Mouse (Mus musculus): ENCODE data around the gene Ggnbp2.
"Not testable (repeated sequence)": the region's sequence is repeated elsewhere in the genome, so short reads cannot be mapped to it uniquely, and the experiment has no call there.

Ggnbp2 gene

DNA sequence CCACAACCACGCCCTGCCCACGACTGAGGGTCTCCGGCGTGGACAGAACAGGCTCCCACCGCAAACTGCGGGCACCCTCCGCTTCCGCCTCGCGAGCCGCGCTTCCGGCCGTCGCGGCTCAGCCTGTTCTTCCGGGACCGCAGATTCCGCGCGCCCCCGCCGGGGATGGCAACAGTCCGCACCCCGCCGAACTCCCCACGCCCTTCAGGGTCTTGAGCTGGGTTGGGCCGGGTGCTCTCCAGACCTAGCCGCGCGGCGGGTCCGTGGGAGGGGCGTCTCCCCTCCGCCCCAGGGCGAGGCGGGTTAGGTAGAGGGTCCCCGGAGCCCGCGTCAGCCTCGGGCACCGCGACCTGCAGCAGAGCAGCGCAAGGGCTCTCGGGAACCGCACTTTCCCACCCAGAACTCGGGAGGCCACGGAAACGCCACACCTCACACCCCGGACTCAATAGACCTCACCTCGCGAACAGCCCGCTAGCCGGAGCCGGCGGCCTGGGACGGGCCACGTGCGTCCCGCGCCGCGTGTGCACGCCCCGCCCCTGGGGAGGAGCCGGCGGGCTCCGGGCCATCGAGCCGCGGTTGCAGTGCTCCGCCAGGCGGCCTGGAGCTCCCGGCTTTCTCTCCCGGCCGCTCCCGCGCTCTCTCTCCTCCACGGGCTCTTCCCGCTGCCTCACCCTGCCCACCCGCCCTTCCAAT lies 9.3 kb upstream of the Ggnbp2 start, which contains the start of the genes Myo19 and Pigw:
Myo19 (plus strand) TSS at position 377 of the 693 bp plus-strand sequence.
Pigw (minus strand) TSS at position 514 of the 693 bp plus-strand sequence.
- peak; percentile 81 for DNase-seq (ENCODE audit: low read depth)

DNA sequence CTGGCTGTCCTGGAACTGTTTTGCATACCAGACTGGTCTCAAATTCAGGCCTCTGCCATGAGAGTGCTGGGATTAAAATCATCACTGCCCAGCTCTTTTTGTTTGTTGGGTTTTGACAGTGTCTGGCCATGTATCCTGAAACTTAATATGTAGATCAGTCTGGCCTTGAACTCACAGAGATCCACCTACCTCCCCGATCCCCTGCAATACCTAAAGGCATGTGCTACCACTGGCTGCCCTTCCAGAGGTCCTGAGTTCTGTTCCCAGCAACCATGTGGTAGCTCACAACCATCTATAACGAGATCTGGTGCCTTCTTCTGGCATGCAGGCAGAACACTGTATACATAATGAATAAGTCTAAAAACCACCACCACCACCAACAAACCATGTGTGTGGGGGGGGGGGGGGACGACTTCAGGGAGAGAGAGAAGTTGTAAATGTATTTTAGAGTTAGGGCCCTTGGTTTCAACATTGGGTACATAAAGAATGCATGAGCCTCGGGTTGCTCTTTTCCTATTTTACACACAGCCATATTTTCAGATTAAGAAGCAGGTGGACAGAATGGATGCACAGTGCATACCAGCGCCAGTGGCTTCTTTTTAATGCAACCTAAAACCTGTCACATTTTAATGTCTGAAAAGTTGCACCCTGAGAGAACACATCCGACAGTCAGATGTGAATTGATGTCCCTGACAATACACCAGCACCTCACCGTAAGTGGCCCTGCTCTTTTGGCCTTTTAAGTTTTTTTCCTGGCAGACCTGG lies 8.6 kb upstream of the Ggnbp2 start:
- peak; percentile 25 for DNase-seq (ENCODE audit: low read depth)

DNA sequence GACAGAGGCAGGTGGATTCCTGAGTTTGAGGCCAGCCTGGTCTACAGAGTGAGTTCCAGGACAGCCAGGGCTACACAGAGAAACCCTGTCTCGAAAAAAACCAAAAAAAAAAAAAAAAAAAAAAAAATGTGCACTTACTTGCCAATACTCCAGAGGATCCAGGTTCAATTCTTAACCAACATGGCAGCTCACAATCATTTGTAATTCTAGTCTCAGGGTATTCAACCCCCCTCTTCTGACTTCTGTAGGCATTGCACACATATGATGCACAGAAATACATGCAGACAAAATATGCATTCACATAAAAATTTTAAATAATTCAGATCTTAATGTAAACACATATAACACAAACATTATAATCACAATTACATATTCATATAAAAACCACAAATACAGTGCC lies 5.4 kb upstream of the Ggnbp2 start:
- DNase-seq (ENCODE audit: low read depth): not testable (repeated sequence)

DNA sequence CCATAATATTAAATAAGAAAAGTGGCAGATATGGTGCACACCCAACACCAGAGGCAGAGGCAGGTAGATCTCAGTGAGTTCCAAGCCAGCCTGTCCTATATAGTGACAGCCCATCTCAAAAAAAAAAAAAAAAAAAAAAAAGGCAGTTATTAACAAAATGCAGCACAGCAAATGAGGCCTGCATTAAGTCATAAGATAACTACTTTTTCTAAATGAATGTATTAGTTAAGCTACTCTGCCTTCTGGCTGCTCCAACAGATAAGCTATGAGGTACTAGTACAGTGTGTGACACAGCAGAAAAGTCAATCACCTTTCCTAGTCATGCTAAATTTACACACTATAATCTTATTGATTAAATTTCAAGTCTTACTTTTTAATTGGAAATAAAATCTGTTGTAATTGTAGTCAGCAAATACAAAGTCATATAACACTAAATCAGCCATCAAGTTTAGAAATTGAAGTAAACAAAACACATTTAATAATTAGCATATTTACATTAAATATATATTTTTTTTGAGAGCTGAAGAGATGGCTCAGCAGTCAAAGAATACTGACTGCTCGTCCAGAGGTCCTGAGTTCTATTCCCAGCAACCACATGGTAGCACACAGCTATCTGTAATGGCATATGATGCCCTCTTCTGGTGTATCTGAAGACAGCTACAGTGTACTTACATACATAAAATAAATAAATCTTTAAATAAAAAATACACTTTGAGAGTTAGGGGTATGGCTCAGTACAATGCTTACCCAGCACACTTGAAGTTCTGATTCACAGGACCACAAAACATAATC lies 2.6 kb upstream of the Ggnbp2 start:
- no peak for DNase-seq (ENCODE audit: low read depth)

DNA sequence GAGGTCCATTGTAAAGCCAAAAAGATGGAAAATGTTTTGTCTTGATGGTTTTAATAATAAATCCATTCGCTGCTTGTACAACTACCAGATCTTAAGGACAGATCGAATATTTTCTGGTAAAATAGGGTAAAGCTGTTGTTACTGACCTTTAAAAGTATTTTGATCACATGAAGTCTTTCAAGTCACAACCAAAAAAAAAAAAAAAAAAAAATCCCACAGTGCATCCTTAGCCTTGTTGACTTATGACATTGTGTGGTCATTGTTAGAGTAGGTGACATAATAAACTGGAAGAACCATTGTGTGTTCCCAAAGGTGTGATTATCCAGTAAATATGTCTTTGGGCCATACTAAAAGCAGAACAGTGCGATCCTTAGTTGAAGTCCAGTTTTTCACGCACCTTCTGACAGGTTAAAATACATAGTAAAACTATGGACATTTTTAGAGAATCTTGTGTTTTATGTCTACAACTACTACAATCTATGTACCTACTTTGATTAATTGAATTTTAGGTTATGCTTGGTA lies 992 bp upstream of the Ggnbp2 start:
- DNase-seq (ENCODE audit: low read depth): no peak

DNA sequence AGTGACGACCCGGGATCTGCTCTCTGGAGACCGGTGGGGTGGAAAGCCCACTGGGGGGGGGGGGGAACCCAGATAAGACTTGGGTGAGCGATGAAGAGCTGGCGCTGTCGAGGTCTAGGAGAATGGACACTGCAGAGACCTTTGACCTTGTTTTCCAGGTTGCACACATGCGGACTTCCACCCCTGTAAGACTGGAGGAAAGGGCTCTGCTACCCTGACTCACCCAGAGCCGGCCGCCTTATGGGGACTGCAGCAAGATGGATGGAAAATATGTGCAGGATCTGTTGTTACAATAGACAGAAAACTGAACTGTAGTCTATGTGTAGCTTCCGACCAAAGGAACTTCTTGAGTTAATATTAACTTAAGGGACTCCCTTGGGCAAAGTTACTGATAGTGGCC lies 429 bp upstream of the Ggnbp2 start:
- no peak for DNase-seq (ENCODE audit: low read depth)

DNA sequence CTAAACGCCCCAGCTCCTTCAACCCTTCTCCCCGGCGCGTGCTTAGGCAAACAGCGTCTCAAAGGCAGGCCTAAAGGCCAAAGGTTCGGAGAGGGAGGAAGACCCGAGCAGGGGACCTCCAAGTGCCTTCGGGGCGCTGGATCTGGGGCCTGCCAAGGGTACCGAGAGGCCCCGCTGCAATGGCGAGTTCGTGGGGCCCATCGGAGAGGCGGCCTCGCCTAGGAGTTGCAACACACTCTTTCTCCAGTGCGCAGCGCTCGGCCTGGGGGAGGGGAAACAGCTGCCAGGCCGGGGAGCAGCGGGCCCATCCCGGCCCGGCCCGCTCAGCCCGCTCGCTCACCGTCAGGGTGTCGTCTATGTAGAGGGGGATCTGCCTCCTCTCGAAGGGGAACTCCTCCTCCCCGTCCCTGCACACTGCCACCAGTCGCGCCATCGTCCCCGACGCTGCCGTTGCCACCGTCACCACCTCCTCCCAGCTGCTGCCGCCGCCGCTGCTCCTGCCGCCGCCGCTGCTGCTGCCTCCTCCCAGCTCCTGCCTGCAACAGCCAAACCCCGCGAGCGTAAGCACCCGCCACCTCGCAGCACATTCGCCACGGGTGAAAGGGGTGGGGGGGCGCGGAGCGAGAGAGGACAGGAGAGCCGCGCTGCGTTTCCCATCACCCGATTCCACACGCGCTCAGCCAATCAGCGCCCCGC lies 932 bp downstream of the Ggnbp2 start:
- peak; percentile 96 for DNase-seq (ENCODE audit: low read depth)

DNA sequence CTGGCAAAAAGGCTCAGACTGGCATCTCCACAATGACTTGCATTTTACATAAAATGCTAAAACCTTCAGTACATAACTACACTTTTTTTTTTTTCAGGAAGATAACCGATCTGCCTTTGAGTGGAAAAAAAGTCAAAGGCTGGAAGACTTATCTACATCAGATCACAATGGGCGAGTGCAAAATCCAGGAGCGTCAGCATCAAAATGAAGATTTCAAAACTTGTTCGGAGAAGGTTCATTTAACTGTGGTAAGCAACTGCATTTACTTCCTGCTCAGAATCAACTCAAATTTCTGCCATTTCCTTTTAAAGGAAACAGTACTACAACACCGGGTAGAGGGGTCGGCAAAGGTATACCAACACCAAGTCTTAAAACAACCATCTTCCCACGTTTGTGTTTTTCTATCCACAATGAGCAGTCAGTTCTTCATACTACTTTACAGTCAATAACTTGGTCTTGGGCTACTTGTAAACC lies 1.8 kb downstream of the Ggnbp2 start:
- DNase-seq (ENCODE audit: low read depth): peak; percentile 58

DNA sequence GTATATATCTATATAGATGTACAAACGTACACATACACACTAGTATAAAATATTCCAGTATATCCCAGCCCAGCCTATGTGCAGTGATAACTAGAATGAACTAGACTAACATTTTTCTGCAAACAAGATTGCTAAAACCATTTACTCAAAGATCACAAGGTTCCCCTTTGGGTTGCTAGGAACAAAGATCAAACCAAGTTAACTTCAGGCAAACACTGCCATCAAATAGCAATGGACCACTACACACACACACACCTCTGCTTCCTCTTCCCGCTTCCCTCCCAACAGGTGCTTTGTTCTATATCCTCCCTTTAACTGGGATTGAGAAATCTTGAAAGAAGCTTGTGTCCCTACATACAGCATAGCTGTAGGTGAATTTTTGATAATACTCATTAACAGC lies 3.0 kb downstream of the Ggnbp2 start:
- DNase-seq (ENCODE audit: low read depth): no peak

DNA sequence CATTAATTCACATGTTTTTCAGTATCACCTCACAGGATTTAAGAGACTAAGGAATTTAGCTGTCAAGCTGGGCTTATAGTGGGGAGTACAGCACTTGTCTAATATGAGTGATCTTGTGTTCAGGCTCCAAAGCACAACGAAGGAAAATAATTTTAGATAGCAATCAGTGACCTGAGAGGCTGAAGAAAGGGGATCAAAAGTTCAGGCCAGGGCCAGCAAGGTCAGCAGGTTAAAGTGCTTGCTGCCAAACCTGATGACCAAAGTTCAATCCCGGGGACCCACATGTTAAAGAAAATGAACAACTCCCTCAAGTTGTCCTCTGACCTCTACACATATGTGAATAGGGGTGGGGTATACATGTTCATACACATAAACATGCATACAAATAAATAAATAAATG lies 5.3 kb downstream of the Ggnbp2 start:
- no peak for DNase-seq (ENCODE audit: low read depth)

DNA sequence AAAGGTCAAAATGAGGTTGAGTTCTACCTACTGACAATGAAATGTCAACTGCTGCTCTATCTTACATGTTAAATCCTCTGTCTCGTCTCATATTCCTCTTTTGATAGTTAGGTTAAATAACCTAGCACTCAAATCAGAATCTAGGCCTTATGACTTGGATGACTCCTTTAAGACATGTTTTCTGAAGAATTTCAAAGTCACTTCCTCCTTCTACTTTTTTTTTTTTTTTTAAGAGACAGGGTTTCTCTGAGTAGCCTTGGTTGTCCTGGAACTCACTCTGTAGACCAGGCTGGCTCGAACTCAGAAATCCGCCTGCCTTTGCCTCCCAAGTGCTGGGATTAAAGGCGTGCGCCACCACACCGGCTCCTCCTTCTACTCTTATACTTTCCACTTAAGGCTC lies 15.3 kb downstream of the Ggnbp2 start:
- no peak for DNase-seq (ENCODE audit: low read depth)

DNA sequence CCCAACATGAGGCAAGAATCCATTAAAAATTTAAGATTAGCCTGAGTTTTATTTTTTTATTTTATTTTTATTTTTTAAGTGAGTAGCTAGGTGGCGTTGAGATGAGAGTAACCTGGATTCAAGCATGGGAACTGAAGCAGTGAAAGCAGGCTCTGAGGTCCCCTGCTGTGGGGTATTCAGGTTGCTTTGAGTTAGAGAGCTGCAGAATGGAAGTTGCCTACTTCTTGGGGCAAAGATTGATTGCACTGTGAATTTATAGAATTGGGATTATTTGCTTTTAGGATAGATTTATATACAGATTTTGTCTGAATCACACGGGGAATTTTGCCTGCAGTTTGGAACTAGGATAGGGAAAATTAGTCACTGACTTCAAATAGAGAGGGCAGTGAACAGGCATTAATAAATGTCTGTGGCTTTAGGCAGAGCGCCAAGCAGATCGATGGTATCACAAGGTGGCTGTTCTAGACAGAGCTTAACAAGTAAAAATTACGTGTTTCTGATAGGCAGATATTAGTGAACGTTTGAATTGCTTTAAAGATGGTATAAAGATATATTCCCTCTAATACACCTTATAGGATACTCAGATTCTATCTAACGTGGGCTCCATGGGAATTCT lies 23.0 kb downstream of the Ggnbp2 start:
- DNase-seq (ENCODE audit: low read depth): no peak

DNA sequence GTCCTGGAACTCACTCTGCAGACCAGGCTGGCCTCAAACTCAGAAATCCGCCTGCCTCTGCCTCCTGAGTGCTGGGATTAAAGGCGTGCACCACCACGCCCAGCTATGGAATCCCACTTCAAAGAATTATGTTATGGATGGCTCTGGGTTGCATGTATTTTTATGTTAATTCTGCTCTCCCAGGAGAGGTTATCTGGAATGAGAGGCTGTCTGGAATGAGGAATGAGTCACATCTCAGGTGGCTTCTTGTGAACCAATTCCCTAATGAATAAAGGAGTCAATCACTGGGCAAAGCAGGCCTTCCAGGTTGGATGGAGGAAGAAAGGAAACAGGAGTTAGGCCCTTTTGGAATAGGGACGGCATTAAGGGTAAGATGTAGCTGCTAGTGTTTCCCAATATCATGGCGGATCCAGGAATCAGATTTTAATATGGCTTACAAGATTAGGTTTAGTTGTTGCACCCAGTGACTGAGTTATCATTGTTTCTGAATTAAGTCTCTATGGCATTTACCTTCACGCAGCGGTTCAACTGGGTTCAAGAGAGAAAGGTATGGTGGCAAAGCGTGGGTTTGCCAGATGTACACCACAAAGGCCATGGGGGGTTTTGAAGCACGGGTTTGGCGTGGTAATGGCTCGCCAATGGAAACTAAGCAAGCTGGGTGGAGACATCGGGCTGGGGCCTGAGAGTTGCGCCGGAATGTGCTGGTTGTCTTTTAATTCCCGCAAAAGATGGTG lies 23.7 kb downstream of the Ggnbp2 start:
- DNase-seq (ENCODE audit: low read depth): no peak

DNA sequence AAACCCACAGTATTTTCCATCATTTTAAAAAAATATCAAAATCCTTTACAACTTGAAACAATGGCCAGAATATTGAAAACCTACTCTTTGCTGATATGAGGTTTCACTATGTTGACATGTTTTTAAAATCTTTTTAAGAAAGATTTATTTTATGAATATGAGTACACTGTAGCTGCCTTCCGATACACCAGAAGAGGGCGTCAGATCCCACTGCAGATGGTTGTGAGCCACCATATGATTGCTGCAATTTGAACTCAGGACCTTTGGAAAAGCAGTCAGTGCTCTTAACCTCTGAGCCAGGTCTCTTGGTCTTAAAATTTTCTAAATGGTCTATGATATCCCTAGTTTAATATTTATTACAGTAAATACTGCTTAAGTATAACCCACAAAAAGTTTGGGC lies 31.3 kb downstream of the Ggnbp2 start:
- peak; percentile 37 for DNase-seq (ENCODE audit: low read depth)

DNA sequence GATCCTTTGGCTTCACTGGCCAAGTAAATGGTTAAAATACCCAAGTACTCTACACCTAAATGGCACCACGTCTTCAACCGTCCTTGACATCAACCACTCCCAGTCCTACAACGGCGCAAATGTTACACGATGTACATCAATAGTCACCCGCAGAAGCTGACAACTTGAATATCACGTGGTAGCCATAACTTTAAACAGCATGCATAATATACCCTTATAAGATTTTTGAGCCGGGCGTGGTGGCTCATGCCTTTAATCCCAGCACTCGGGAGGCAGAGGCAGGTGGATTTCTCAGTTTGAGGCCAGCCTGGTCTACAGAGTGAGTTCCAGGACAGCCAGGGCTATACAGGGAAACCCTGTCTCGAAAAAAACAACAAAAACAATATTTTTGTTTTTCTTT lies 41.1 kb downstream of the Ggnbp2 start:
- DNase-seq (ENCODE audit: low read depth): not testable (repeated sequence)

DNA sequence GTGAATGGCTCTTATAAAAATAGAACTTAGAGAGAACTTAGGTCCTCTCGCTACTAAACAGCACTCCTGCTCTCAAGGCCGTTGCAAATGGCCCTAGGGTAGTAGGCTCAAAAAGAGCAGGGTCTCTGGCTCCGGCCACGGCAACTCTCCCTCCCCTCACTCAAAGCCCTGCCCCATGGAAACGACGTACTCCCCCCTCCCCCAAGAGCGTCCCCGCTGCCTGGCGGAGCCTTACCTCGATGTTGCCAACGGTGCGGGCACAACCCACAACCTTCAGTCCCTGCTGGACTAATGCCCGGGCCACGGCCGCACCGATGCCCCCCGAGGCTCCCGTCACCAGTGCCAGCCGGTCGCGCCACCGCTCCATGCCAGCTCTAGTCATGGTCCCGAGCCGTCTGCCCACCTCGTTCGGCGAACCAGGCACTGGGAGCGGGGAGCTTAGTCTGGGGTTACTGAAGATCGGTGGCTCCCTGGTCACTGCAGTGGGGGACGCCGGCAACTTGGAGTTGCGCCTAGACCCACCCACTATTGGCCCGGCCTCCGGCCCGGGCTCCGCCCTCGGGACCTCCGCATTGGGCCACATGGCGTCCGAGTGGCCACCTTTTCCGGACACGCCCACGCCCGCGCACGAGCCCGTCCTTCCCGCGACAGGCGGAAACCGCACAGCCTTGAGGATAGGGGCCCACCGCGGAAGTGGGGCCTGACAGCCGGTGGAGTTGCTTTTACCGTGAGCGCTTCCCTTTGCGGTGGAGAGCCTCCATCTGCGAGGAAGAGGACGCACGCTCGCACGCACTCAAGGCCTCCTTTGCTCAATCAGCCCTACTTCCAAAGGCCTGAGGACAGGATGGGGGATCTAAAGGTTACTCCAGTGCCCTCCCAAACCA lies 41.9 kb downstream of the Ggnbp2 start, which contains the start of gene Dhrs11:
Dhrs11 (minus strand) TSS at position 479 of the 884 bp plus-strand sequence.
- peak; percentile 77 for DNase-seq (ENCODE audit: low read depth)

DNA sequence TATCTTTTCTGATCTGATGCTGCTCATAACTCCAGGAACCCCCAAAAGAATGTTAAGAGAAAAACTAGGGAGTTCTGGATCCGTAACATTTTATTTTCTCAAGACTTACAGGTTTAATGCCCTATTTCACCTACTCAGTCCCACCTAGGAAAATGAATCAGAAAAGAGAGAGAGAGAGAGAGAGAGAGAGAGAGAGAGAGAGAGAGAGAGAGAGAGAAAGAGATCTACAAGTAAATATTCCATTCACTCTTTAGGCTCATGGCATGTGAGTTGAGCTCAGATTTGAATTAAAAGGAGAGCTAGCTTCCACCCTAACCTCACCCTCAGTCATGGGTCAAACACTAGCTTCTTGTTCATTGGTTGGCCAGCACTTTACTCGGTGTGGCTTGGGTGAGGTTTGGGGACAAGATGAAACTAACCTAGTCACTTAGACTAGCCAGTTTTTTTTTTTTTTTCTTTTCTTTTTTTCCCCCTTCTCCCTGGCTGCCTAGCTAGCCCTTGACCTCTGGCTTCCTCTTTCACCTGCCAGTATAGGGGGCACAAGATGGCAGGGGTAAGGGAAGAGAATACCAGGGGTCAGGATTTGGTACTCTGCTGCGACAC lies 42.6 kb downstream of the Ggnbp2 start:
- DNase-seq (ENCODE audit: low read depth): peak; percentile 41

DNA sequence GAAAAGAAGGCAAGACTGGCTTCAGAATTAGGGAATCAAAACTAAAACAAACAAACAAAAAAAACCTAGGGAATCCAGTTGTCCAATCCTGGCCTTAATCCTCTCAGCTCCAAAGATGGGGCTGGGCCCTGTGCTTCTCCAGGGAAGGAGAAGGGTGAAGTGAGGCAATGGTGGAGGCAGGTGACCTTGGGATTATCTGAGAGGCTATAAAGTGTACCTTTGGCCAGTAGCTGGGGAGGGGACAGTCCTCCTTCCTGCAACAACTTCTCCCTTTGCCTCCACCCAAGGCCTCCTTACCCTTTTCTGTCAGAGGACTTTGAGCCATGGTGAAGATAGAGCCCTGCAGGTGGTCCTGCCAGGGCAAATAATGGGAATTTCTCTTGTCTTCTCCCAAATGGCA lies 43.1 kb downstream of the Ggnbp2 start:
- DNase-seq (ENCODE audit: low read depth): no peak

DNA sequence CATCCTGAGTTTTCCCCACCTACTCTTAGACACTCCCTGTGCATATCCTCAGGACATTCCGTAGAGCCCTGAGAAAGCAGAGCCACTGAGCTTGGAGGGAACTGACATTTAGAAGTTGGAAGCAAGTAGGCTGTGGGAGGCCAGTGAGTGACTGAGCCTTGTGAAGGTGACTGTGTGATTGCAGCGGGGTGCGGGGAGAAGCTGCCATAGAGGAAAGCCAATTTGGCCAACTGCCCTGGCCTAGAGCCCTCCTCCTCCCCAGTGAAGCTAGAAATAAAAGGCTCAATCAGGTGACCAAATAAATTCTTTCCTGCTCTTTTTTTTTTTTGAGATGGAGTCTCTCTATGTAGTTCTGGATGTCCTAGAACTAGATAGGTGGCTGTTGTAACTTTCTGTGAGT lies 44.4 kb downstream of the Ggnbp2 start:
- no peak for DNase-seq (ENCODE audit: low read depth)

Data from naive thymus-derived CD4-positive, alpha-beta T cell, adult 2 months (primary cell).